Mouse (Mus musculus): Measurements from ENCODE around the gene Pecr.

Pecr gene

GRCm38 (mm10) chr1:72283992-72284485 is at the start of gene Pecr, which contains the start of gene Tmem169:
TSS of gene Pecr (minus strand) at chr1:72284314.
TSS of gene Tmem169 (plus strand) at chr1:72284369.
- peak; percentile 89 to 93 for DNase-seq (ENCODE audit: low spot score in 2 of 2)

DNA sequence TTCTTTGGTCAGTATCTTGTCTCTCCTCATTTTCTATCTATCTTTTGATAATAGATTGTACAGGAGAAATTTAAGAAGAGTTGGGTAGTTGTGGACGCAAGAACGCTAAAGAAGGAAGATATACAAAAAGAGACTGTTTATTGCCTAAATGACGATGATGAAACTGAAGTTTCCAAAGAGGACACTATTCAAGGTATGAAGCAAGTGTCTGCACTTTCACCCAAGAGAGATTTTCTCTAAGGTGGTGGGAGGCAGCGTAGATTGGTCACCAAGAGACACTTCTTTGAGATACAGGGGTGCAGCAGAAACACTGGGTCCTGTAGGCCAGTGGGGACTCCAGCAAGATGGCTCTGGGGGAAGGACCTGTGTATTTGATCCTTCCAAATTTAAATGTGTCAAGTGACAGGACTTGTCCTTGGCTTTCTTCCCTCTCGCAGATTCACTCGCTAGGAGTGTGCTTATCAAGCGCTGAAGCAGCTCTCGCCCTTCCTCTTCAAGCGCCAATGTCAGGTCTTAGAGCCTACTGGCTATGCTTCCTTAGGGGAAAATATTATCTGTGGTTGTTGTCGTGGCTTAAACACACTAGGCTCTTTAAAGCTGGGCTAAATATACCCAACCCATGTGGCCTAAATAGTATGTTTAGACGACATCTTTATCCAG is 42.2 kb upstream of the Pecr start:
- no peak for DNase-seq (ENCODE audit: low spot score in 2 of 2)

DNA sequence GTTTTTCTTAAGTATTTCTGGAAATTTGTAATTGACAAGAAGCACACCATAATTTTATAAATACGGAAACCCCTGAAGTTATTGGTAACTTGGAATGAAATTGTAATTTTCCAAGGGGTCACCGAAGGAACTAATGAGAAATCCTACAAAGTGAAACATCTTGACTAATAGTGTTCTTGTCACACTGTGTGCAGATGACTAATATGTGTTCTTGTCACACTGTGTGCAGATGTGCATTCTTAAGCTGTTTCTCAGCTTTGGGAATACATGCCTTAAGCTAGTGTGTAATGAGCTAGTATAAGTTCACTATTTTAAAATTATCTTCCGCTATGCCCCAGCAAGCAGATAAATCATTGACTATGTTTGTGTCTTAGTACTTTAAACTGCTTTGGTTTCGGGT is 39.1 kb upstream of the Pecr start:
- DNase-seq (ENCODE audit: low spot score in 2 of 2) = no peak

DNA sequence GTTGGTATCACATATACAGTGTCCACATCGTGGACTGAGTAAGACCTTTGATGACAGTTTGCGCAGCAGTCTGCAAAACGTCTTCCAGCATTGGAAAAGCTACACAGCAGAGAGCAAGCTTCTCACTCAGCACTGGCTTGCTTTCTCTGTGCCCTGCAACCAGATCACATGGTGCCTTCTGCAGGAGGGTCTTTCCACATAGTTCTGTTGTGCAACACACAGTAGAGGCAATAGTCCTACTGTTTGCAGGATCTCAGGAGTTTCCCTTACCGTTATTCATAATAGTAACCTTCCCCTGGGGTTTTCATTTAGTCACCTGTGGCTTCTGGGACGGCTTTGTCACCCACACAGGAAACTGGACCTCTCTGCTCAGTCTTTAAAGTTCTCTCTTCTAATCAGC is 36.6 kb upstream of the Pecr start:
- DNase-seq (ENCODE audit: low spot score in 2 of 2) = no peak

GRCm38 (mm10) chr1:72316901-72317300 is 32.8 kb upstream of the Pecr start:
- no peak for DNase-seq (ENCODE audit: low spot score in 2 of 2)

DNA sequence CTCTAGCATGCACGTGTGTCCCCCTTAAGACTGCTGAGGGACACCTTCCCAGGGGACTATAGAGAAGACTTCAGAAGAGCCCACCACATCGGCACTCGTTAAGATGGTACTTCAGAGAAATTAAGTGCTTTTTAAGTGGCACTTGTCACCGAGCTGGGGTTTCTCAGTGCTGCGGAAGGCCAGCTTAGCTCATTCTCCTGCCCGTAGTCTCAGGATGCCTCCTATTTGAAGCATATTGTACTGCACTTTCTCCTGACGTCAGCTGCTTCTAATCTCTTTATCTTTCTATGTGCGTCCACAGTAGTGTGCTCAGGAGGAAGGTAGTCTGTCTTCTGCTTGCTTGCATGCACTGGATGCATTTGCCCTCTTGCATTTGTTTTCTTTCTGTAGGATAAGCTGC is 32.3 kb upstream of the Pecr start:
- DNase-seq (ENCODE audit: low spot score in 2 of 2) = no peak

- DNase-seq (ENCODE audit: low spot score in 2 of 2) = no peak
Observed at GRCm38 (mm10) chr1:72315447-72315846, 31.3 kb upstream of the Pecr start.

DNA sequence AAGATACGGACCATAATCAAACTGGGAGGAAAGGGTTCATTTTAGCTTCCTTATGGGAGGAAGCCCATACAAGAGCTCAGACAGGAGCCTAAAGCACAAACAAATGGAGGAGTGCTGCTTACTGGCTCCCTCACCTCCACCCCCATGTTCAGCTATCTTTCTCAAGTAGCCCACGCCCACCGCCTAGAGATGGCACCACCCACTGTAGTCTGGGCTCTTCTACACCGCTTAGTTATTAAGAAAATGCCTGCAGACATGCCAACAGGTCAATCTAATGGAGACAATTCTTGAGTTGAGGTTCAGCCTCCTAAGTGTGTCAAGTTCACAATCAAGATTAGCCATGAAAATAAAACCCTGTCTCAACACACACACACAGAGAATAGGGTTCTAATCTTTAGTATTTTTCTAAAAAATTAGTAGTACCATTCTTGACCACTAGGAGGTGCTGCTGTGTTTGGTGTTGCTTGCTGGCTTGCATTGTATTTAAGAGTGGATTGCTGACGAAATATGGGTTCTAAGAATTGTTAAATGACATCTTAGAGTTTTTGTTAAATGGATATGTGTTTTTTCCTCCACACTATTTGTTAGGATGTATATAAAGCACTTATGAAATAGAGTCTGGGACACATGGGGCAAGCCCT is 29.4 kb upstream of the Pecr start:
- no peak for DNase-seq (ENCODE audit: low spot score in 2 of 2)

GRCm38 (mm10) chr1:72312701-72313398 is 28.7 kb upstream of the Pecr start:
- no peak for DNase-seq (ENCODE audit: low spot score in 2 of 2)

GRCm38 (mm10) chr1:72309744-72310424 is 25.8 kb upstream of the Pecr start:
- DNase-seq (ENCODE audit: low spot score in 2 of 2) = no peak

GRCm38 (mm10) chr1:72308919-72309318 is 24.8 kb upstream of the Pecr start:
- no peak for DNase-seq (ENCODE audit: low spot score in 2 of 2)

DNA sequence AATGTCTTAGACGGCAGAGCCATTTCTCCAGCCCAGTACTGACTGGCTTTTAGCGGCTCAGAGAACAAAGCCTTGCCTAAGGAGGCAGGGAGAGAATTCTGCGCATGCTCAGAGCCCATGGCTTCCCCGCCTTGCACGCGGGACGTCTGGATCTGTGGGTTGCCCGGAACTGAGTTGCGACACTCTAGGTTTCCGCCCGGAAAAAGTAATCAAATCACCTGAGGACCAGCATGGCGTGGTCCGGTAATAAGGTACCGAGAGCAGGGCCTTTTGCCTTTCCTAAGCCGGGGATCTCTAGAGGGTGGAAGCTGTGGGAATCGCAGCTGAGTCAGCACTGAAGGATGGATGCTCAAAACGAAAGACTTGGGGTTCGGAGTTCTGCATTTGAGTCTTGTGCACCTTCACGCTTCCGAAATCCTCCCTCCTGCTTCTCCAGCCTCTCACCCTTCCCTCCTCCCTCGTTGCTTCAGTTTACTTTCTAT is 23.2 kb upstream of the Pecr start, which contains the start of gene Xrcc5:
Gene Xrcc5, plus strand, starts transcription at position 105 of the 482 bp plus-strand sequence.
- DNase-seq (ENCODE audit: low spot score in 2 of 2) = peak; percentile 89 to 92

DNA sequence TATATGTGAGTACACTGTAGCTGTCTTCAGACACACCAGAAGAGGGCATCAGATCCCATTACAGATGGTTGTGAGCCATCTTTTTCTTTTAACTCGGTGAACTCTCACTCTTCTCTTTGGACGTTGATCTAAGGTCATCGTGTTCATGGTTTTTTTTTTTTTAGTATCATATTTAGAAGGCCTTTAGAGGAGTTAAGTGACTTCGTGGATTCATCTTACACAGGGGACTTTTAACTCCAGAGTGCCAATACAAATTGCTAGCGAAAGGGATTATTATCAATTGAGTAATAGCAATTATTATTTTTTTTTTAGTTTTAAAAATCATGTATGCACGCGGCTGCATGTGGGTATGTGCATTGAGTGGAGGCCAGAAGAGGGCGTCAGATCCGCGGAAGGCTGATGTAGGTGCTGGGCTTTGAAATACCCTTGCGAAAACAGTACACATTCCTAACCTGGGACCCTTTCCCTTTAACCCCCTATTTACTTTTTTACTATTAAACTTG is 22.6 kb upstream of the Pecr start:
- peak in 1 of 2 experiments; percentile 10 for DNase-seq (ENCODE audit: low spot score in 2 of 2)

GRCm38 (mm10) chr1:72306241-72306640 is 22.1 kb upstream of the Pecr start:
- DNase-seq (ENCODE audit: low spot score in 2 of 2) = no peak

GRCm38 (mm10) chr1:72301845-72302244 is 17.7 kb upstream of the Pecr start:
- DNase-seq (ENCODE audit: low spot score in 2 of 2) = no peak

DNA sequence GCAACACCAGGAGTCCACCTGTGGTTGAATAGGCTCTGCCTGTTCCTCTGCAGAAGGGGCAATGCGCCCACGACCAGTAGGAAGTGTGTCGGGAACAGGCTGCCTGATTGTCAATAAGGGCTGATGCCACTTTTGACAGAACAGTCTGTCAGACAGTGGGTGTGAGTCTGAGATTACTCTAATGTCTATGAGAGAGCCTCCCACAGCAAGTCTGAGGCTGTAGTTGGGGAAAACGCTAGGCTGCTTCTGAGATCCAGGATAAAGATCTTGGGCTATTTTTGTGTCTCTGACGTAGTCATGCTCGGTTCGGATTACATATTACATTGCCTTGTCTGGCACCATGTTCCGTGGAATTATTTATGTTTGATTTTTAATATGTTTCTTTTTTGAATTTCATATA is 11.6 kb upstream of the Pecr start:
- no peak for DNase-seq (ENCODE audit: low spot score in 2 of 2)

- no peak for DNase-seq (ENCODE audit: low spot score in 2 of 2)
Observed at GRCm38 (mm10) chr1:72293869-72294663, 10.0 kb upstream of the Pecr start.

DNA sequence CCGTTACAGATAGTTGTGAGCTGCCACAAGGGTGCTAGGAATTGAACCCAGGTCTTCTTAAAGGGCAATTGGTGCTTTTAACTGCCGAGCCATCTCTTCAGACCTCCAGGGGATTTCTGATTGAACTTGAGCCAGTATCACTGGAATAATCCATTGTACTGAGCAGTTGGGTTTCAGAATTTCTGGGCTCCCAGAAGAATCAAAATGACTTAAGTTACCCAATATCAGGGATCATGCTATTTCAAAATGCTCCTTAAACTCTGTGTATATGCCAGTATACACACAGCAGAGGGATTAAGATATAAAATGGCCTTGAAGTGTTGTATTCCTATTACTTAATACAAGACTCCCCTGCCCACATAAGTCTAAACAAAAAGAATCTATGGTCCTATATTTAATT is 7.8 kb upstream of the Pecr start:
- DNase-seq (ENCODE audit: low spot score in 2 of 2) = no peak

DNA sequence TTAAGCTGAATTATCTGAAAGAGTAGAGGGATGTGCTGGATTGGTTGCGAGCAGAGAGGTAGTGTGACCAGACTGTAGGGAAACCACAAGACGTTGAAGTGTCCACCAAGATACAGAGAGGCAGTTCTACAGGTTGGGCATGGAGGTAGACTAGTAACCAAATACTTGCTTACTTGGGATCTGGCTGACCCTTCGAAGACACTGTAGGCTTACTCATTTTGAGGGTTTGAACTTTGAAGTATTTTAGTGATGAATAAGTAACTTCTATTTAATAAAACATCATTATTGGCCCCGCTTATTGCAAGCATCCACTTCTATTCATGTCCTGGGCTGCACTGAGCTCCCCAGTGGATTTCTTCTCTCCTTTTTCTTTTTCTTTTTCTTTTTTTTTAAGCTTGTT is 7.3 kb upstream of the Pecr start:
- DNase-seq (ENCODE audit: low spot score in 2 of 2) = no peak

GRCm38 (mm10) chr1:72290896-72291295 is 6.8 kb upstream of the Pecr start:
- no peak for DNase-seq (ENCODE audit: low spot score in 2 of 2)

Measured in right cerebral cortex, postnatal 36 days (tissue).